Mouse (Mus musculus): ENCODE results near the gene 1810013L24Rik. TPM values are rescaled to one million over a fixed set of nuclear protein-coding genes. Genes with fewer than 3 reads are reported as not detected.
"Not testable (repeated sequence)": the region's sequence is repeated elsewhere in the genome, so short reads cannot be mapped to it uniquely, and the experiment has no call there.

1810013L24Rik gene
- polyA plus RNA-seq, 1 experiment from 2014 or later, result 25.5 TPM

DNA sequence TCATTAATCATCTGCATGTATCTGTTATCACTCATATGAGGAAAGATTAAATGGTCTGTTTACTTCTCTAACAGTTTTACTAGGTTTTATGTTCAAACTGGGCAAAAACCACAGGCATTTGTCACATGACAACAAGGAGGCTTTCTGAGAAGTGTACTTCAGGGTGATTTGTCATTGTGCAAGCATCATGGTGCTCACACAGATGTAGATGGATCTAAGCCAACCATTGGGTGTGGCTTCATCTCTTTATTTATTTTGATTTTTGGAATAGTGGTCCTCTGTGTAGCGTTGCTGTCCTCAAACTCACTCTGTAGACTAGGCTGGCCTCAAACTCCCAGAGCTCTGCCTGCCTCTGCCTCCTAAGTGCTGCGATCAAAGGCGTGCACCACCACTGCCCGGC is 65.4 kb downstream of the 1810013L24Rik start:
- Histone ChIP-seq H3K27ac (replicated peaks; ENCODE audit: low read depth, low read length) (no peak overlapping the region), H3K27me3 (ENCODE audit: control insufficient read depth, insufficient read depth, low read length) (no peaks in the 10 kb centered on the region), H3K9me3 (ENCODE audit: control insufficient read depth, low read length) (no peaks in the 10 kb centered on the region), H3K9ac (replicated peaks; ENCODE audit: low read length) (no peak overlapping the region), H3K36me3 (ENCODE audit: control insufficient read depth, insufficient read depth, low read length) (no peaks in the 10 kb centered on the region), H3K4me2 (ENCODE audit: low read length) (no peak overlapping the region), H3K4me1 (ENCODE audit: control insufficient read depth, insufficient read depth, low read length) (no peaks in the 10 kb centered on the region), H3K4me3 (replicated peaks; ENCODE audit: low read depth, low read length) (no peak overlapping the region)
- ATAC-seq (ENCODE audit: low FRiP score, low TSS enrichment), result no peak
- 92% methylated on average over 4 of the region's 4 CpGs for WGBS
- DNase-seq, result no peak

DNA sequence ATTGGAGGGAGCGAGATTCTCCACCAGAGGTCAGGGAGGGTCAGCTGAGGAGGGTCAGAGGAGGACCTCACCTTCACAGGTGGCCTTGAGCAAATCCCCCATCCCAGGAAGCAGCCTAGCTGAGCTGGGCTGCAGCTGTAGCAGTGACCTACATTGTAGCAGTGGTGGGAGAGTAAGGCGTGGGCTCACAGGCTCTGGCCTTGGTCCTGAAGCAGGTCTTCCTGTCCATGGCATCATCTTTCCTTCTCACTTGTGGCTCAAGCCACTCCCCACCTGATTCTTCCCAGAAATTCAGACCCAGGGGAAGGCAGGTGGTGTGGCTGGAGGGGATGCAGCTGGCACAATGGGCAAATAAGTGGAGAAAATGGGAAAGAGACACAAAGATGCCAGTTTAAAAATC is 76.2 kb downstream of the 1810013L24Rik start:
- DNase-seq; H3K27ac ChIP-seq (replicated peaks; ENCODE audit: low read depth, low read length); H3K36me3 ChIP-seq (ENCODE audit: control insufficient read depth, insufficient read depth, low read length); H3K4me1 ChIP-seq (ENCODE audit: control insufficient read depth, insufficient read depth, low read length); H3K4me2 ChIP-seq (ENCODE audit: low read length); H3K9me3 ChIP-seq (ENCODE audit: control insufficient read depth, low read length); H3K27me3 ChIP-seq (ENCODE audit: control insufficient read depth, insufficient read depth, low read length); H3K4me3 ChIP-seq (replicated peaks; ENCODE audit: low read depth, low read length); H3K9ac ChIP-seq (replicated peaks; ENCODE audit: low read length); ATAC-seq (ENCODE audit: low FRiP score, low TSS enrichment): not testable (repeated sequence)
- WGBS, result 21% methylated on average over 2 of the region's 2 CpGs

Other genes starting within 250 kb of the 1810013L24Rik start
- gene Pmm2, start 192.4 kb upstream of the 1810013L24Rik start, polyA plus RNA-seq (2014; fragmentation: Nextera tagmentation; extraction: Ambion mirVana), result 36.3 and 41.5 TPM in 2 replicates
- gene Tmem186, start 192.4 kb upstream of the 1810013L24Rik start, polyA plus RNA-seq (2014; fragmentation: Nextera tagmentation; extraction: Ambion mirVana), result 16.1 and 17.2 TPM in 2 replicates
- 76.4 and 149 TPM in 2 replicates for gene Carhsp1, start 157.9 kb upstream of the 1810013L24Rik start, polyA plus RNA-seq (2014; fragmentation: Nextera tagmentation; extraction: Ambion mirVana)
- gene Gm5767, start 149.3 kb upstream of the 1810013L24Rik start, polyA plus RNA-seq (2014; fragmentation: Nextera tagmentation; extraction: Ambion mirVana), result not detected in 2 replicates
- gene Usp7, start 37.8 kb upstream of the 1810013L24Rik start, polyA plus RNA-seq (2014; fragmentation: Nextera tagmentation; extraction: Ambion mirVana), result 49.9 and 50.0 TPM in 2 replicates